ENCODE assay signal across 8 mouse cellular contexts in genomic region chr3:134239971-134240717, GRCm38 (mm10). TPM values are rescaled to one million over a fixed set of nuclear protein-coding genes. Genes with fewer than 3 reads are reported as not detected.
DNase-seq lines count a peak whose midpoint lies in the region; ATAC-seq lines count a peak whose summit lies in the region.

No protein-coding gene starts in this region.

- peak overlapping the region; percentile 92 for H3K27ac ChIP-seq in embryonic facial prominence, embryonic 13.5 days
- H3K27ac ChIP-seq in limb, embryonic 12.5 days = peak overlapping the region; percentile 97
- H3K27ac ChIP-seq in midbrain, embryonic 14.5 days (replicated peaks; ENCODE audit: low read depth, low read length) = peak overlapping the region; percentile 100
- peak overlapping the region; percentile 95 for H3K27ac ChIP-seq in stomach, embryonic 14.5 days (ENCODE audit: low read length)

- peak; percentile 72 for DNase-seq in layer of hippocampus, adult 11-12 months (ENCODE audit: low spot score)
- DNase-seq in layer of hippocampus, adult 9-10 months (ENCODE audit: low spot score) = no peak
- DNase-seq in heart, adult 9 months (ENCODE audit: low spot score in 2 of 2) = peak; percentile 57 to 58
- peak; percentile 35 to 41 for DNase-seq in kidney, adult 8-10 months
- peak; percentile 92 for DNase-seq in midbrain, embryonic 14.5 days

- peak overlapping the region; percentile 84 for H3K4me2 ChIP-seq in embryonic facial prominence, embryonic 13.5 days
- H3K4me2 ChIP-seq in limb, embryonic 12.5 days = peak overlapping the region; percentile 85
- H3K4me2 ChIP-seq in midbrain, embryonic 14.5 days (ENCODE audit: low read length) = peak overlapping the region; percentile 89
- peak overlapping the region; percentile 84 for H3K4me2 ChIP-seq in stomach, embryonic 14.5 days (replicated peaks; ENCODE audit: low read depth, low read length)

- no peaks in the 10 kb centered on the region for H3K27me3 ChIP-seq in embryonic facial prominence, embryonic 13.5 days
- H3K27me3 ChIP-seq in limb, embryonic 12.5 days = no peaks in the 10 kb centered on the region
- H3K27me3 ChIP-seq in midbrain, embryonic 14.5 days (ENCODE audit: control insufficient read depth, insufficient read depth, low read length) = no peaks in the 10 kb centered on the region
- H3K27me3 ChIP-seq in stomach, embryonic 14.5 days (ENCODE audit: control insufficient read depth, insufficient read depth, low read length) = no peaks in the 10 kb centered on the region

- ATAC-seq in embryonic facial prominence, embryonic 13.5 days (ENCODE audit: insufficient number of reproducible peaks, insufficient read depth, low FRiP score, low TSS enrichment, low read depth) = peak; percentile 26; the same call in 1 of the 2 replicates
- no peak for ATAC-seq in limb, embryonic 12.5 days (ENCODE audit: insufficient number of reproducible peaks, insufficient read depth, low FRiP score, low TSS enrichment, low read depth)
- peak; percentile 61 for ATAC-seq in midbrain, embryonic 14.5 days (ENCODE audit: low FRiP score, low TSS enrichment)
- ATAC-seq in stomach, embryonic 14.5 days (ENCODE audit: insufficient number of reproducible peaks, insufficient read depth, low FRiP score, low read depth) = no peak

- H3K9me3 ChIP-seq in embryonic facial prominence, embryonic 13.5 days = no peaks in the 10 kb centered on the region
- H3K9me3 ChIP-seq in limb, embryonic 12.5 days = no peaks in the 10 kb centered on the region
- H3K9me3 ChIP-seq in midbrain, embryonic 14.5 days (ENCODE audit: control insufficient read depth, low read length) = no peaks in the 10 kb centered on the region
- H3K9me3 ChIP-seq in stomach, embryonic 14.5 days (ENCODE audit: control insufficient read depth, low read depth, low read length) = no peaks in the 10 kb centered on the region

- H3K9ac ChIP-seq in embryonic facial prominence, embryonic 13.5 days = peak overlapping the region; percentile 81
- H3K9ac ChIP-seq in limb, embryonic 12.5 days (replicated peaks) = peak overlapping the region; percentile 90
- peak overlapping the region; percentile 95 for H3K9ac ChIP-seq in midbrain, embryonic 14.5 days (replicated peaks; ENCODE audit: low read length)
- peak overlapping the region; percentile 79 for H3K9ac ChIP-seq in stomach, embryonic 14.5 days (replicated peaks; ENCODE audit: low read depth, low read length)

- H3K36me3 ChIP-seq in embryonic facial prominence, embryonic 13.5 days = no peaks in the 10 kb centered on the region
- no peaks in the 10 kb centered on the region for H3K36me3 ChIP-seq in limb, embryonic 12.5 days
- H3K36me3 ChIP-seq in midbrain, embryonic 14.5 days (ENCODE audit: control insufficient read depth, insufficient read depth, low read length) = 0 out of 2 replicates have a peak, but pooled peaks cover 6% of the 10 kb centered on the region
- H3K36me3 ChIP-seq in stomach, embryonic 14.5 days (ENCODE audit: control insufficient read depth, insufficient read depth, low read length) = no peaks in the 10 kb centered on the region

- under 1% methylated on average over 34 of the region's 61 CpGs for WGBS in embryonic facial prominence, embryonic 13.5 days
- under 1% methylated on average over 35 of the region's 61 CpGs for WGBS in limb, embryonic 12.5 days
- 1% methylated on average over 30 of the region's 61 CpGs for WGBS in midbrain, embryonic 14.5 days
- WGBS in stomach, embryonic 14.5 days = under 1% methylated on average over 31 of the region's 61 CpGs

- peak overlapping the region; percentile 70 for H3K4me3 ChIP-seq in embryonic facial prominence, embryonic 13.5 days
- H3K4me3 ChIP-seq in limb, embryonic 12.5 days (replicated peaks) = peak overlapping the region; percentile 80
- H3K4me3 ChIP-seq in midbrain, embryonic 14.5 days (replicated peaks; ENCODE audit: low read depth, low read length) = peak overlapping the region; percentile 75
- H3K4me3 ChIP-seq in stomach, embryonic 14.5 days (ENCODE audit: low read depth, low read length) = peak overlapping the region; percentile 68

- peaks cover 17% of the 10 kb centered on the region for H3K4me1 ChIP-seq in embryonic facial prominence, embryonic 13.5 days
- peaks cover 17% of the 10 kb centered on the region for H3K4me1 ChIP-seq in limb, embryonic 12.5 days (replicated peaks)
- peaks cover 27% of the 10 kb centered on the region for H3K4me1 ChIP-seq in midbrain, embryonic 14.5 days (ENCODE audit: control insufficient read depth, insufficient read depth, low read length)
- H3K4me1 ChIP-seq in stomach, embryonic 14.5 days (ENCODE audit: control insufficient read depth, insufficient read depth, low read length) = peaks cover 18% of the 10 kb centered on the region

RNA-seq across cellular contexts. Expression of gene Cxxc4, which starts 3.9 kb away (rescaled TPM):
- 6.0 and 6.5 TPM in 2 replicates for polyA plus RNA-seq in embryonic facial prominence, embryonic 13.5 days (2015; fragmentation: Nextera tagmentation; extraction: Ambion mirVana)
- polyA plus RNA-seq in limb, embryonic 12.5 days (2016; fragmentation: Nextera tagmentation; extraction: Ambion mirVana) = 6.4 and 7.1 TPM in 2 replicates
- polyA plus RNA-seq in midbrain, embryonic 14.5 days (2014; fragmentation: Nextera tagmentation; extraction: Ambion mirVana) = 52.4 and 58.3 TPM in 2 replicates
- 10.6 and 11.2 TPM in 2 replicates for polyA plus RNA-seq in stomach, embryonic 14.5 days (2014; fragmentation: Nextera tagmentation; extraction: Ambion mirVana)

Comparison
In these comparisons a context has a peak if more than half of its experiments do, and no peak if none do; other contexts are left out.
1. ATAC-seq: peak in embryonic facial prominence, embryonic 13.5 days (single experiment) and midbrain, embryonic 14.5 days (single experiment); none in limb, embryonic 12.5 days (single experiment) and stomach, embryonic 14.5 days (single experiment).
2. Peak in every context shown above with its lines, with median percentiles within 50 percentile points of each other: H3K27ac ChIP-seq, H3K4me2 ChIP-seq, H3K4me3 ChIP-seq and H3K9ac ChIP-seq.